Mouse (Mus musculus) monocyte, adult 2 months (primary cell): ENCODE data around the gene Itpr3.

Source experiments
- DNase-seq, 2 experiments: peaks; one replicate each; pipeline ENCODE4 v3.0.0; 2022; ENCODE audit warnings: low spot score in 2 of 2, low read depth in 1 of 2

The Itpr3 gene

DNA sequence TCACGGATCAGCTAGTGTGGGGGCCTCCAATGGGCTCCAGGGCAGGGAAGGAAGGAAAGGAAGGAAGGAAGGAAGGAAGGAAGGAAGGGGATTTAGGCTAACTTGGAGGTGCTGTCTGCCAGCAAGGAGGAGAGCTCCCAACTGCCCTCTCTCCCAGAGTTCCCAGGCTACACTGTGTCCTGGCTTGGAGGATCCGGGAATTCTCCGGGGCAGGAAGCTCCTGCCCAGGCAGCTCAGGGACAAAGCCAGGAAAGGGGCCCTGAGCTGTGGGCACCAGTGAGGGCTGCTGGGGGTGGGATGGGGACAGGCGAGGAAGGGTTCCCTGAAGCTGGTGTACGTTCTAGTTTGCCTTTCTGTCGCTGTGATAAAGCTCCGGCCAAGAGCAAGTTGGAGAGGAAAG lies 20.6 kb upstream of the Itpr3 start:
- no peak for DNase-seq

DNA sequence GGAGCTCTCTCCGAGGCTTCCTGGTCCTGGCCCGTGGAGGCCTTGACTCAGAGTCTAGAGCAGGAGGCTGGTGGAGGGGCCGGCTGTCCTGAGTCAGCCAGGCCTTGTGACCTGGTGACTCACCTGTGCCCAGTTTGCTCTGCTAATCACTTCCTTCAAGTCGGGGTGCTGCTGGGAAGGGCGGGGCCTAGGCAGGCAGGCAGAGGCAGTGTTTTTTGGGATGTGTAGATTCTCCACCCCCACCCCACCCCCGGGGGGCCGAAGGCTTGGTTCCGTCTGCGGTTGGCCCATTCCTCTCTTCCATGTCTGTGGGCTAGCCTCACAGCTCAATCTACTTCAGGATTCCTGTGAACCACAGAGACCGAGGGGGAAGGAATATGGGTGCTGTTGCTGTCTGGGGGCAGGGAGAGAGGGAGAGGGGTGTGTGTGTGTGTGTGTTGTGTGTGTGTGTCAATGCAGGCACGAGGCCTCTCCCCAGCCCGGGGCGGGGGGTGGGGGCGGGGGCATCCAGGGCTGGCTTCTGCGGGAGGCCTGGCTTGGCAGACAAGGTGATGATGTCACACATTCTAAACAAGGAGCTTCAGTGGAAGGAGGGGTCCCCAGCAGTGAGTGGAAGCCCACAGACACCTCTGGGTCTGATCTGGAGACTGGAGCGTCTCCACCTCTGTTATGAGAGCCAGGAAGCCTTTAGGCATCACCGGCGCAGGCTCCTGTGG lies 18.6 kb upstream of the Itpr3 start:
- no peak for DNase-seq

DNA sequence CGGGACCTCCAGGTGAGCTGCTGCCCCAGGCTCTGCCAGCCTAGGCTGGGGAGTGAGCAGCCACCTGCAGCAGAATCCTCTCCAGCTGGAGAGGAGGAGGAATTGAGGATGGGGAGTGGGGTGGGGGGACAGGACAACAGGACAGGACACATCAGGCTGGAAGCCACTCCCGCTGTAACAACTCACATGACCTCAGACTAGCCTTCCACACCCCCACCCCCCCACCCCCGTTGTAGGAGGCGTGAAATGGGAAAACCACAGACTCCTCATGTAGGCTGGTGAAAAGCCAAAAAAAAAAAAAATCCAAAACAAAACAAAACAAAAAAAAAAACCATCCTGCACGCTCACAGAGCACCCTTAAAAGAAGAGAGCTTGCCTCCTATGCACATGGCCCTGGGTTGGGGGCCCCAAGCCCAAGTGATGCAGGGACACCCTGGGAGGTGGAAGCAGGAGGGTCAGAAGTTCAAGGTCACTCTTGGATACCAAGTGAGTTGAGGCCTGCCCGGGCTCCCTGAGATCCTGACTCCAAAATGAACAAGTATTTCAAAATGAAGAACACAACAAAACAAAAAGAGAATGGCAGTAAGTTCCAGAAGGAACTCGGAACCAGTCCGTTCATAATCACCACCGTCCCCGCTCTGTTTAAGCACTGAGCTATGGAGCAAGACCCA lies 17.5 kb upstream of the Itpr3 start:
- no peak for DNase-seq

DNA sequence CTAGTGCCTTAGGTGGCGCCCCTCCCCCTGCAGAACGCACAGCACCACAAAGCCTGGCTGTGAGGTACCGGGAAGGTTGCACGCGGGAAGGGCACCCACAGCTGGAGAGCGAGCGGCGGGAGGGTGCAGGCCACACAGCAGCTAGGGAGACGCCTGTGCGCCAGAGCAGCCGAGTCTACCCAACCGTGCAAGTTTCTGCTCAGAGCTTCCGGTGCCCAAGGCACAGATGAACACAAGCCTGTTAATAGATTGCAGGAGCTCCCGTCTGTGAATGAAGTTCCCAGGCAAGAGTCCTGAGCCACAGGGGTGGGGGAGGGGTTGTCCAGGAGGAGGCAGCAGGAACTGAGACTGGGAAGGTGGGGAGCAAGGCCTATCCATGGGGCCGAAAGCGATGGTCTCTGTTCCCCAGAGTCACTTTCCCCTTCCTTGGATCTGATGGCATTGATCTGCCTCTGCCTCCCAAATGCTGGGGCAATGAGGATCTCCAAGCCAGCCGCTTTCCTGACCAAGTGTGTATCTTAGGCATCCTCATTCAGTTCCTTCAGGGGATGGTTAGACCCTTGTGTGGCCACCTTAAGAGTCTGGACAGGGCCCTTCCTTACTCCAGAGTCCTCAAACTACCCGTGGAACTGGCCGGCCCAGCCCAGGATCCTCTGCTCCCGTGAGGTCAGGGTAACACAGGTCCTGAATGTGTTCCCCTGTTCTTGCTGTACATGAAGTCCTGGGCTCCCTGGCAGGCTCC lies 16.6 kb upstream of the Itpr3 start:
- no peak for DNase-seq

DNA sequence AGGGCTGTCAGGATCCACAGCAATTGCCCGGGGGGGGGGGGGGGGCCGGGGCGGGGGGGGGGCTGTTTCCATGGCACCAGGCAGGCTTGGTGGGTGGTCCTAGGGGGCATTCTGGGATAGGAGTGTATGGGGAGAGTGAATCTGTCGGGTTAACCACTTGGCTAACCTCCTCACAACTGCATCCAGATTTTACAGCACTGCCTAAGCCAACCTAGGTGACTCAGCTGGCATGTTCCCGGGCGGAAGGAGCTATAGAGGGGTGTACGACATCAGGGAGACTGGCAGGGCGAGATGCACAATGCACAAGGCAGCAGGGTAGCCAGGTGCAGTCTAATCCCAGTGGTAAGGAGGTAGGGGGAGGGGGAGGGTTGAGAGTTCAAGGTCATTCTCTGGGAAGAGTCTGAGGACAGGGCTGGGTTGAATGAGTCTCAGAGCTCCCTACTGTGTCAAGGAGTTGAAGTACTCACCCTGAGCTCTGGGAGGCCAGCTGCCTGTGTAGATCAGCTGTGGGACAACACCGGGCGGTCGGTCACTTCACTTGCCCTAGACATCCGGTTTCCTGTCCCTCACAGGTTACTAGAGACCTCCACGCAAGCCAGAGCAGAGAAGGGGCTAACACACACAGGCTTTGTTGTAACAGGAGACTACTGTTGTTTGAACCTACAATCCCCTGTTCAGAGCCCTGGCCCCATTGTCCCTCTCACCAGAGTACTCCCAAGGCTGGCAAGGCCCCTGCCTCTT lies 15.9 kb upstream of the Itpr3 start:
- DNase-seq = no peak

DNA sequence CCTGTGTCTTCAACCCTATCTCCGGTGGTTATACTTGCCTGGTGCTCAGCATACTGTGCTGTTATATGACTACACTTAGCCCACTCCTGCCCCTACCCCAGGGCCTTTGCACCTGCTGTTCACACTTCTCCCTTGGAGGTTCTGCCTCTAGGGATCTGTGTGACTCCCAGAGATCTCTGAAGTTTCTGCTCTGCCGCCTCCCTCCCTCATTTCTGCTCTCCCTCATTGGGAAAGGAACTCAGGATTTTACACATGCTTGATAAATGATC lies 15.4 kb upstream of the Itpr3 start:
- no peak for DNase-seq

DNA sequence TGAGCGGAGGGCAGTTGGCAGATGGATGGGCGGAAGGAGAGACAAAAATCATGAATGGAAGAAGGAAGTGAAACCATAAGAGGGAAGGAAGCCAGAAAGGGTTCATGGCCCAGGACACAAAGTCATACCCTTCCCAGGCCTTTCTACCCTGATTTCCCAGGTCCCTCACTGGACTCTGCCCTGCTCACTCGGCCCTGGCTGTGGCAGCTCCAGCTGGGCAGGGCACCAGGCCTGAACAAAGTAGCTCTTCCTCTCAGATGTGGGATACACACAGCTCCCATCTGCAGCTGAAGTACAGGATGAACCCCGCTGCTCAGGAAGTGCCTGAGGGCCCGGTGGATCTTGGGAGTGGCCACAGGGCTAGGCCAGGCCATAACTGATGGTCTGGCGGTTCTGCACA lies 14.3 kb upstream of the Itpr3 start:
- DNase-seq = peak in 1 of 2 experiments; percentile 52

DNA sequence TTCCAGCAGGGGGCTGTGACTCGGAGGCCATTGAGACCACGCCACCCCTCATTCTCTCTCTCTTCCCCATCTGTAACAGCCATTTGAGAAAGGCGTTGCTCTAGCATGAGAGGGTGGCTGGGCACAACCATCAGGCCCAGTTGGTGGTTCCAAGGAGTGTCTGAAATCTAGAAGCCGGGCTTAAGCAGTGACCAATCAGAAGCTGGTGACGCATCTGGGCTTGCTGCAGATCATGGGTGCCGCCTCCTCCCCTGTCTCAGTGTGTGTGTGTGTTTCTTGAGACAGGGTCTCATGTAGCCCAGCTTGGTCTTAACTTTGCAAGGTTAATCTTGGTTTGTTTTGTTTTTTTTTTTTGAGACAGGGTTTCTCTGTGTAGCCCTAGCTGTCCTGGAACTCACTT lies 11.9 kb upstream of the Itpr3 start:
- DNase-seq = no peak

DNA sequence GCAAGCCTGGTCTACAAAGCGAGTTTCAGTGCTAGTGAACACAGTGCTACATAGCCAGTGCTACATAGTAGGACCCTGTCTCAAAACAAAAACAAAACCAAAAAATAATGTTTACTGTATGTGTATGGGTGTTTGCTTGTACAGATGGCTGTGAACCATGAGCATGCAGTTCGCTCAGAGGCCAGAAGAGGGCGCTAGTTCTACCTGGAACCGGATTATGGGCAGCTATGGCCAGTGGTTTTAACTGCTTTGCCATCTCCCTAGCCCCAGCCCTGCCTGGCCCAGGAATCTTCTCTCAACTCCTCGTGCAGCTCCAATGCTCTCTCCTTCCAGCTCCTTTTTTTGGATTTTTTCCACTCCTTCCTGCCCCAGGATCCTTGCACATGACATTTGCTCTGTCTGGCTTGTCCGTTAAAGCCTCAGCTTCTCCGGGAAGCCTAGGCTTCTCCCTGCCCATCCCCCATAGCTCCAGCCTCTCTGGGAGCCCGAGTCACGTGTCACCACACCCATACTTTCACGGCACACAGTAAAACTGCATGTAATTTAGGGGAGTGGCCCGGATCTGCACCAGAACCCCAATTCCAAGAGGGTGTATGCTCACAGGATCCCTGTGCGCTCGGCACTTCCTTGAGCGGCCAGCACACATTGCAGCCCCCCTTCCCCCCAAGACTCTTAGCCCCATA lies 9.2 kb upstream of the Itpr3 start:
- DNase-seq = no peak

DNA sequence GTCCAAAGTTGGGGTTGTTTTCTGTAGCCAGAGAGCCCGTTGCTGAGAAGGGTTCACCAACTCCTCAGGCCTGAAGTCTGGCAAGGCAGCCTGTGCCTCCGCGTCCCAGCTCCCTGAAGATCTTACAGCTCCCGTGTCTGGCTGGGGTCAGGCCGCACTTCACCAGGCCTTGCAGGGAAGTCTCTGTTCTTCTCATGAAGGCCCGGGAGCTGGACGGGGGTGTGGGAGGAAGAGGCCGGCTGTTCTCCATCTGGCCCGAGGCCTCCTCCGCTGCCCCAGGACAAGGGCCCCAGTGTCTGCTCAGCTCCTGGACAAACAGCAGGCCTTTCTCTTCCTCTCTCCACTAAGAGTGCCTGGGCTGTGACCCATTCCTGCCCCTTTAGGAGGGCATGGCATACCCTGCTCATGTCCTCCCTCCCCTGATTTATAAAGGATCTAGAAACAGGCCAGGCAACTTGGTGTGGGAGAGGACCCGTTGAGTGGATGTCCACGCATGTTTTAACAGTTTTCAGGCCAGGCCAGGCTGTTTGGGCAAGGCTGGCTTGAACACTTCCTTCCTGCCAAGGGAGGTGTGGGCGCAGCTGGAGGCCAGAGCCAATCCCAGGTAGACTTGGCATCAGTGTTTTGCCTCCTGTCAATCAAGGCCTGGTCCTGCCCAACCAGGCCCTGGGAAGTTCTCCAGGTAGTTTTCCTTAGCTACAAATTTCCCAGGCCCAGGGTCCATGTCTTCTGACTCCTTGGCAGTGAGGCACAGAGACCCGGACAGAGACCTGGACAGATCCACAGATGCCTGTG lies 8.5 kb upstream of the Itpr3 start:
- DNase-seq = no peak

DNA sequence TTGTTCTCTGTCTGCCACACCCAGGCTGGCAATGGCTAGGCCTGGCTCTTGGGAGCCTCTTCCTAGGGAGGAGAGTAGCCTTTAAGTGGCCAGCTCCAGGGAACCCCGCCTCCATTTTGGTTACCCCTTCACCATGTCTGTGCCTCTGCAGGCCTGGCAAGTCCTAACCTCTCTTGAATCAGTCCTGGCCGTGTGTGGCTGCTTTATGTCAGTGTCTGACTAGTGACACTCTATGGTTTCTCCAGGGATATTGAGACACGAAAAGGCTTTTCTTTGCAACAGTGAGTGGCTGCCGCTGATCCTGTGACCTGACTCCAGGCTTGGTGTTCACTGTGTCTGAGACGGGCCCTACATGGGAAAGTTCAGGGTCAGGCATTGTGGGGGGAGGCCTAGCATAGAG lies 6.3 kb upstream of the Itpr3 start:
- no peak for DNase-seq

DNA sequence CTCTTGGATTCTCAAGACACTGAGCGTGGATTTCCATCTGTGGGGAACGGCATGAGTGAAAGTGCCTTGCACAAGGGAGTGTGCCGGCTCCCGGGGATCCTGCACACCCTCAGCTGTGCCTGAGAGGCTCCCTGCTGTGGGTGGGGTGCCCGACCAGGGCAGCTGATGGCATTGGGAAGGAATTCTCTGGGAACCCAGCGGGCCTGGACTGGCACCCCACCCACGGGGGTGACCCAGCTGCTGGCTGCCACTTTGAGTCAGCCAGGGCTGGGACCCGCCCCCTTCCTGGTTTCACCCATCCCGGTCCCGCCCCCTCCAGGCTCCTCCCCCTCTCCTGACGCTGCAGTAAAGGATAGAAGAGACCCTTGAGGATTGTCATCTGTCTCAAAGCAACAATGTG lies 5.6 kb upstream of the Itpr3 start:
- DNase-seq = no peak

DNA sequence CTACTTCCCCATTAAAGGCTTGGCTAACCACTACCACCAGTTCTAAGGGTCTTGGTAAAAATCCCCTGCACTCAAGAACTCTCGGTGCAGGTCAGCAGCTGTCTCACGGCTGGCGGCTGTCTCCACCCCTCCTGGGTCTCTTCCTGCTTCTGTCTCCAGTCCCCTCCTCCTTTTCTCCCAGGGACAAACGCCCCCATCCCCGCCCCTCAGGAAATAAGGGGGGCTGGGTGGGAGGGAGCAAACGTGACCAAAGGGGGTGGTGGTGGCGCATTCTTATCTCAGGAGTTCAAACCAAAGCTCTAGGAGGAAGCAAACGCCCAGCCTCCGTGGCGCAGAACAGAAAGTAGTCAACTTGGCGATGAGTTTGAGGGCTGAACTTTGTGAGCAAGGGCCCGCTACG lies 934 bp upstream of the Itpr3 start:
- DNase-seq = peak in 1 of 2 experiments; percentile 19

DNA sequence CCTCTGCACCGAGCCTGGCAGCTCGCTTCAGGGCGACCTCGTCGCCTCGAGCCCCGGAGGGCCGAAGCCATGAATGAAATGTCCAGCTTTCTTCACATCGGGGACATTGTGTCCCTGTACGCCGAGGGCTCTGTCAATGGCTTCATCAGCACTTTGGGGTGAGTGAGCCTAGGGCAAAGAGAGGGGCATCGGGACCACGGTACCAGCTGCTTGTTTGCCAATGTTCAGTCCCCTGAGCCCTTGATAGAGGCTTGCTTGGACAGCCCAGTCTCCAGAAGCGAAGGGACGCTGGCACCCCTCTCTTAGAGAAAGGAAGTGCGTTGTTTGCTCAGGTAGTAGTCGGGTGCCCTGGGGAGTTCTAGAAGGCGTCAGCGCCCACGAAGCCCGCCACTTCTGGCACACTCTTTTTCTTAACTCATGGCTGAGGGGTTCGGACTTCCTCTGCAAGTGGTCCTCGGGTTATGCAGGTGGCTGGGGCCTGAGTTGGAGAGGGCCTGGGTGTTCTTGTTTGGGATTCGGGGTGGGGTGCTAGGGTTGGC lies 482 bp downstream of the Itpr3 start:
- DNase-seq = no peak

DNA sequence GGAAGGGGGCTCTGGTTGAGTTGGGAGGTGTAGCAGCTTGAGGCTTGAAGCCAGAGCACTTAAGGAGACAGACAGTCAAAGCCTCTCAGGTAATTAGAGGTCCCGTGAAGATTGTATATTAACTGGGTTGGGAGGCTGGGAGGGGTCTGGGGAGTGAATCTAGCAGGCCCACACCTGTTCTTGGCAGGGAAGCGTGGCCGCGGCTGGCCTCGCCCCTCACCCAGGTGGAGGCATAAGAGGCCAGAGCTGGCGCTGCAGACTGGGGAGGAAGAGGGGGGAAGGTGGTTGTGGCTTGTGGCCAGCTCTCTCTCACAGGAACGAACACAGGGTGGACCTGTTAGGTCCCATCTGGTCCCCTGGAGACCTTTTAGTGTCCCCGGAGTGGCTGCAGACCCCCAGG lies 3.6 kb downstream of the Itpr3 start:
- no peak for DNase-seq

DNA sequence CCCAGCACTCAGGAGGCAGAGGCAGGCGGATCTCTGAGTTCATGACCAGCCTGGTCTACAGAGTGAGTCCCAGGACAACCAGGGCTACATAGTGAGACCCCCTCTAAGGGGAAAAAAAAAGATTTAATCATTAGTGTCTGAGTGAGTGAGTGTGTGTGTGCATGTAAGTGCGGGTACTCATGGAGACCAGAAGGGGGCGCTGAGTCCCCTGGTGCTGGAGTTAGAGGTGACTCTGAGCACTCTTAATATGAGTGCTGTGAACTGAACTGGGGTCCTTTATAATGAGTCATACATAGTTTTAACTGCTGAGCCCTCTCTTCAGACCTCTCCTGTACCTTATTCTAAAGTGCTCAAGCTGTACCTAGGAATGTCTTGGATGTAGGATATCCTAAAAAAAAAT lies 4.6 kb downstream of the Itpr3 start:
- no peak for DNase-seq

DNA sequence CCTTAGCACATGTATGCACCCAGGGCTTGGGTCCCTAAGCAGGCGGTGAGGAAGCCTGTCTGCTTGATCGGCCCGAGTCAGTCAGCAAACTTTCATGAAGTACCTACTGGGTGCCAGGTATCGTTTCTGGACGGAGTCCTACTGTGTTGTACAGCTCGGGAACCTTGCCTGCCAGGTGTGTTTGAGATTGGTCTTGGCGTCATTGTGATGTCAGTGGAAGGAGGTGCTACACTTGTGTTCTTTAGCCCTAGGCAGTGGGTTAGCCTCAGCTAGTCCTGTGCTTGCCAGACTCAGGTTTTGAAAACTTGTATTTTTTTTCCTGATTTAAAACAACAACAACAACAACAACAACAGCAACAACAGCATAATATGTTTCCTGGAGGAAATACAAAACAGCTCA lies 5.6 kb downstream of the Itpr3 start:
- no peak for DNase-seq

DNA sequence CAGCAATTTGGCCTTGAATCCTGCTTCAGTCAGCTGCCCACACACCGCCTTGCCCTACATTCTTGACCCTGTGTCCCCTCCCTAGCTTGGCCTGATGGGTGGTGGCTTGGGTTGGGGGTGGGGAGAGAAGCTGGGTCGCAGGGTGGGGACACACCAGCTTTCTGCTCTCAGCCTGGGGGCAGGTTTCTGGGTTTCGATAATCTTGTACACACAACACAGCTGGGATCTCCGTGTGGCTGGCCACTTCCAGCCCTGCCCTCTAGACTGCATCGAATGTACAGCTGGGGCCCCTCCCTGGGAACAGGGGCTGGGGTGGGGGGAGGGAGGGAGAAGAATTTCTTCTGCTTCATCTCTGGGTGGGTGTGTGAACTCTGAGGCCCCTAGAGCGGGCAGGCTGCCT lies 6.6 kb downstream of the Itpr3 start:
- DNase-seq = no peak

DNA sequence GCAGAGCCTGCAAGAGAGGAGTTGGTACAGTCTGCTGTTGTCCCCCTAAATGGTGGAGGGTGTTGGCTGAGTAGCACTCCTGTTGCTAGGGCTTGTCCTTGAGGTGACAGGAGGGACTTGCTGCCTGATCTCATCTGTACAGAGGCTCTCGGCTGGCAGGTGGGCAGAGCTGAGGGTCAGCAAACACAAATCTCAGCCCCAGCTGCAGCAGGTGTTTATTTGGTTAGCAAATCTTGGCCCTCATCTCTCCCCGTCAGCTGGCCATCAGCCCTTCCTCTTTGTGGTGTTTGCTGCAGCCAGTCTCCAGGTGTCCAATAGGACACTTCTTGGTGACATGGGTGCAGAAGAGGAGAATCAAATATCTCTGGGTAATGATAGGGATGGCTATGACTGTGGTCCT lies 7.1 kb downstream of the Itpr3 start:
- DNase-seq = no peak

DNA sequence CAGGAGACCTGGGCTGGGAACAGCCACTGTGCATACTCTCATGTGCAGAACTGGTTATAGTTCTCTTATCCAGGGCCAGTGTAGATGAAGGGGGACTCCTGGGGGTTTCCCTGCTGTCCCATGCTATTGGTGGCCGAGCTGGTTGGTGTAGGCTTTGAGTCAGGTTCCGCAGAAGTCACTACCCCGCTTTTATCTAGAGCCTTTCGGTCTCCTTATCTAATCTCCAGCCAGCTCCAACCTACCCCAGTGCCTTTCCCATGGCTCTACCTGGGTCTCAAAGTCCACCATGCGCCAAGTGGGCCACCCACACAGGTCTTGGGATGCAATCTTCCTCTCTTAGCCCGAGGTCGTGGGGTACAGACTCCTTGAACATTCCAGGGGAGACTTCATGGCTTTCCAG lies 9.0 kb downstream of the Itpr3 start:
- DNase-seq = no peak
